Mouse (Mus musculus) fibroblast of lung, adult 2 months (primary cell): ENCODE measurements around the gene Zbtb1.

Experiments
- DNase-seq: peaks from one replicate; pipeline ENCODE4 v3.0.0-alpha.2; 2011; ENCODE audit warnings: low read depth

Zbtb1 gene

DNA sequence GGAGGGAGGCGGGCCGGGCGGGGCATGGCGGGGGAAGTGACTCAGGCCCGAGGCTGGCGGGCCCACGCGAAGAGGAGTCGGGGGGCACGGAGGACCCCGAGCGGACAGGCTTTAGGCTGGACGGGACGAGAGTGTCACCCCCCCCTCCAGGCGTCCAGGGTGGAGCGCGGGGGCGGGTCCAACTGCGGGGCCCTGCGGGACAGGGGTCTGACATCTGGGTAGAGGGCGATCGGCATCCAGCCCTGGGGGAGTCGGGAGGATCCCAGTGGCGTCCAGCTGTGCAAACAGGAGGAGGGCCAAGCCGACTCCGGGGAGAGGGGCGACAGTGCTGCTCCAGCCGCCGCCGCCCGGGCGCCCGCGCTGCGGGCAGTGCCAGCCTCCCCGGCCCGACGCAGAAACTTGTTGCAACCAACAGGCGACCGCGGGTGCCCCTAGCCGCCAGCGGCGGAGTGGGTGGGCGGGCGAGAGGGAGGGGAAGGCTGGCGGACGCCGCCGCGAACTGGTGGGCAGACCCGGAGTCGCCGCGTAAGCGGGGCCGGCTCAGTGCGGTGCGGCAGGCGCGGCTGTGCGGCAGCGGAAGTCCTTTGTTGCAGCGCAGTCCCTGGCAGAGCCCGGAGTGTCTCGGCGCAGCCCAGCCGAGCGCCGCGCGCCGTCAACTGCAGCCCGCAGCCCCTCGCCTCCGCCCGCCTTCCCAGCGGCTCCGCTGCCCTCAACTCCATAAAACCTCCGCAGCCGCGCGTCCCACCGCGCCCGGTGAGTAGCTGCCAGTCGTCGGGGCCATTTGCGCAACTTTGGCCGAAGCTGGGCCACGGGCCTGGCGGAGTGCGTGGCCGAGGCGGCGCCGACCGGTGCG lies at the start of gene Zbtb1:
Gene Zbtb1 (plus strand): TSS at position 289 of the 853 bp plus-strand sequence.
- no peak for DNase-seq

DNA sequence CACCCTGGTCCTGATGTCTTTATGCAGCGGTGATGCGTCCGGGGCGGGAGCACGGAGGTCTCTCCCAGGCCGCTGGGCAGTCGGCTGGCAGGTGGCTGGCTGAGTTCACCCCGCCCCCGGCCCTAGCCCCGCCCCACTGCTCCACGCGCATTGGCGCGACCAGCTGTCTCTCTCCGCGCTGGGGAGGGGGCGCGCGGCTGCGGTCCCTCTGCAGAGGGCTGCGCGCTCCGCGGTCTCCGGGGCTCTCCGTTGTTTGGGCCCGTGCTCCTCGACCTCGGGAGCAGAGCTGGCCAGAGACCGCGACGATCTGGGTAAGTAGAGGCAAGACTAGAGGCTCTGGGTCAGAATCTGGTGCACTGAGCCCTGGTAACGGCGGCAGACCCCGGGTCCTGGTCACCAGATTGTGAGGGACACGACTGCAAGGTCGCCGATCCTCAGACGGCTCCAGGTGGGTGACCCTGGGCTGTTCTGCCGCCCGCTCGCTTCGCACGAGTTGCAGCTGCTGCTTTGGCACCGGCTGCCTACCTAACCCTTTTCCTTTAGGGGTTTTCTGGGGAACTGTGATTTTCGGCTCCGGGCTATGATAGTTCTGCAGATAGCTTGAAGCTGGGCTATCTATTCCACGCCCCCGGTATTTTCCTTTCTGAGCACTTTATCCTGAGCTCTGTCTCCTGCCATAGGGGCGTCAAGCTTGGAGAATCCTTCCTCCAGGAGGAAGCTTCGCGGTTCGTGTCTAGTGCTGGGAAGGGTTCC lies 45.2 kb upstream of the Zbtb1 start, which contains the start of gene Akap5:
Gene Akap5 (plus strand): TSS at position 213 of the 753 bp plus-strand sequence.
- DNase-seq = no peak

DNA sequence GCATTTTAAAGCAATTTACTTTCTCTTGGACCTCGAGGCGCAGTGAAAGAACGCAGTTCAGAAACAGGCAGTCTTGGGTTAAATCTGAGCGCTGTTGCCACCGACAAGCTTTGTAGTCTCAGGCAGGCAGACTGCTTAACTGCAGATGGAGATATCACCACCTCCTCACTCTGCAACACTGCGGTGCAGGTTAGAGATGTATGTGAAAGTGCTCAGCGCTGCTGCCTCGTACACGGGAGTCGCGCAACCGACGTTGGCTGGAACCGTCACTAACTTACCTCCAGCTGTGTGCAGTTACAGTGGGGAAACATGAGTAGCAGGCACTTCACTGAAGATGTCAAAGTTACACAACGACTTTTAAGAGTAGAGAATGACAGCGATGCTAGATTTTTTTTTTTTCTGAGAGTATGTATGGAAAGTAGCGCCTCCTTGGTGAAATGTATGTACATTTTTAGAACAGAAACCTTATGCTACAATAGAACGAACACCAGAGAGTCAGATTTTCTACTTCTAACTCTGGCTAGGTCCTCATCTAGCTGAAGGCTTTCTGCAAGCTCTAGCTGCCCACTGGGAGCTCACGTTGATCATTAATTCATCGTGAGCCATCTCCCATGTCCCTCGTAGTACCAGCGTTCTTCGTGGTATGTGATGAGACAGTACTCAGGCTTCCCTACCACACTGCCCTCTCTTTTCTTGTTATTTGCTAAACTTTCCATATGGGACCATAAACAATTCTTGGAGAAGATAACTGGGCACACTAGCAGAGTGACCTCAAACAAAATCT lies 43.4 kb upstream of the Zbtb1 start:
- no peak for DNase-seq

DNA sequence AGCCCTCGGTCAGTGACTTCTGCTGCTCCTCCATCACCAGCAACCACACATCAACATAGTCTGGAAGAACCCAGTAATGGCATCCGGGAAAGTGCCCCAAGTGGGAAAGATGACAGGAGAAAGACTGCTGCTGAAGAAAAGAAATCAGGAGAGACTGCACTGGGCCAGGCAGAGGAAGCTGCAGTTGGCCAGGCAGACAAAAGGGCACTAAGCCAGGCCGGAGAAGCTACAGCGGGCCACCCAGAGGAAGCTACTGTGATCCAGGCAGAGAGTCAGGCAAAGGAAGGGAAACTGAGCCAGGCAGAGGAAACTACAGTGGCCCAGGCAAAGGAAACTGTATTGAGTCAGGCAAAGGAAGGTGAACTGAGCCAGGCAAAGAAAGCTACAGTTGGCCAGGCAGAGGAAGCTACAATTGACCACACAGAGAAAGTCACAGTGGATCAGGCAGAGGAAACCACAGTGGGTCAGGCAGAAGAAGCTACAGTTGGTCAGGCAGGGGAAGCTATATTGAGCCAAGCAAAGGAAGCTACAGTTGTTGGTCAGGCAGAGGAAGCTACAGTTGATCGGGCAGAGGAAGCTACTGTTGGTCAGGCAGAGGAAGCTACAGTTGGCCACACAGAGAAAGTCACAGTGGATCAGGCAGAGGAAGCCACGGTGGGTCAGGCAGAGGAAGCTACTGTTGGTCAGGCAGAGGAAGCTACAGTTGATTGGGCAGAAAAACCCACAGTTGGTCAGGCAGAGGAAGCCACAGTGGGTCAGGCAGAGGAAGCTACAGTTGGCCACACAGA lies 41.3 kb upstream of the Zbtb1 start:
- DNase-seq = no peak

DNA sequence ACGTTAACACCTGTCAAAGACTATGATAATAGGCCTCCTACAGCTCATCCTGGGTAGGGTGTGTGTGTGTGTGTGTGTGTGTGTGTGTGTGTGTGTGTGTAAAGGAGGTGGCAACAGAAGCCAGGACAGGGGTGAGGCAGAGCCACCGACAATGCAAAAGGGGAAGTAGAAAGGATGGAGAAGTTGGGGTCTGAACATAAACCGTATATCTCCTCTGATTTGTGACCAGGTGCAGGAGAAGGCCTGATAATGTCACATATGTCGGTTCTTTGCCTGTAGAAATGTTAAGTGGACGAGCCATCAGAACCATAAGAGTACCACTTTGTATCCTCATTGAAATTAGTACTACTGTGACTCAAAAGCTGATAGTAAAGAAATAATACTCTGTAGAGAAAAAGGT lies 36.4 kb upstream of the Zbtb1 start:
- DNase-seq = no peak

DNA sequence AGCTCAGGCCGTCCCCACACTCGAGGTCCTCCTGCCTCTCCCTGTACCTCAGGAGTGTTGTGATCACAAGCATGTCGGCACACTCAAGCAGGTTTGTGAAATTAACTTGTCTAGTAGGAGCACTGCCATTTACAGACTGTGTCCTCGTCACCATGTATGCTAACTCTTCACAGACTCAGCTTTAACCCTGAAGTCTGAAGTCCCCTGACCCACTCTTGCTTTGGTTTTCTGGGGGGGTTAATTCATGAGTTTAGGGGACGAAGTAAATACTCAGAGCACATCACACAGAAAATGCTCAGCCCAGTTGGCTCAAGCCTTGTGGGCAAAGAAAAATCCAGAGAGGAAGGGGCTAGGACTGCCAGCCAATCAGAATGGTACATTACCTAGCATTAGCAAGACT lies 34.4 kb upstream of the Zbtb1 start:
- no peak for DNase-seq

DNA sequence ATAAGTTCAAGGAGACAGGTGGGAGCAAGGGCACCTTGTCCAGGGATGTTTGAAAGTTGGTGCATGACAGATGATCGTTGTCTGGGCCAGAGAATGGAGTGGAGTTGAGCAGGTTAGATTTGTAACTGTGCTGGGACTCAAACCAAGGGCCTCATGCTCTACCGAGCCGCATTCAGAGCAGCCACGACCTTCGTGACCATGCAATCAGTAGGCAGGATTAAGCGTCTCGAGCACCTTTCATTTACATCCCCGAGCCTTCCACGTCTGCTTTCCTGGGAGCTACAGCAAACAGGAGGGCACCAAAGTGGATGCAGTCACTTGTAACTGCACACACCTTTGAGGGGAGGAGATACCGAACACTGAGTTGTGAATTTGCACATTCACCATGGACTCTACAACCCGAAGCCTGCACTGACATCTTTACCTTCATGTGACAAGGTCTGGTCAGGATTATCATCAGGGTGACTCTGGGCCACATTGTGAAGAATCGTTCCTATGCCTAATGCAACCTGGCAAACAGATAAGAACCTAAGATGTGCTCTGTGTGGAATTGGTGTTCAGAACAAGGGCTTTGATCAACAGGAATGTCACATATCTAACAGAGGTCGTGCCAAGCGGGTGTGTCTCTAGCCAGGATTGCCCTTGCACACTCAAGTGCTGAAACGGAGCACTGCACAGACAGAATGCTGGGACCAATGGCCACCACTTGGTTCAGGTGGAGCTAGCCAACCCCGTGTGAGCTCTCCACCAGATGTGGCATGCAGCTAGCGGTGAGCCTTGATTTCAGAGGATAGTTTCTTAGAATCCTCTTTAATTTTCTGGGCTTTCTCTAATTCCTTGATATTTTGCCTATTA lies 33.7 kb upstream of the Zbtb1 start:
- DNase-seq = no peak

DNA sequence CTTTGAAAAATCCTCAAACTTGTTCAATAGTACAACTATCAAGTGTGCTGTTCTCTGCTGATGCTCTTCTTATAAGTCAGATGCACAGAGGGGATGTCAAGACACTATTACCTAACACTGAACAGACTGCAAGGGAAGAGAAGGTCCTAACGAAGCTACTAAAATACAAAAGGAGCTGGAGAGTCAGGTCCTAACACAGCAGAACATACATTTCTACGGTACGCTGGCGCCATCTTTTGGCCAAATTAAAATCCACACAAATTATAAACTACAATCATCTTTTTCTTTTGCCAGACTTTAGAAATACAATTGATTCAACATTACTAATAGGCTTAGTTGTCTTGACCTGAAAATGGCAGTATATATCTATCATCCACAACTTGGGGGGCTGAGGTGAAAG lies 29.0 kb upstream of the Zbtb1 start:
- peak; percentile 36 for DNase-seq

DNA sequence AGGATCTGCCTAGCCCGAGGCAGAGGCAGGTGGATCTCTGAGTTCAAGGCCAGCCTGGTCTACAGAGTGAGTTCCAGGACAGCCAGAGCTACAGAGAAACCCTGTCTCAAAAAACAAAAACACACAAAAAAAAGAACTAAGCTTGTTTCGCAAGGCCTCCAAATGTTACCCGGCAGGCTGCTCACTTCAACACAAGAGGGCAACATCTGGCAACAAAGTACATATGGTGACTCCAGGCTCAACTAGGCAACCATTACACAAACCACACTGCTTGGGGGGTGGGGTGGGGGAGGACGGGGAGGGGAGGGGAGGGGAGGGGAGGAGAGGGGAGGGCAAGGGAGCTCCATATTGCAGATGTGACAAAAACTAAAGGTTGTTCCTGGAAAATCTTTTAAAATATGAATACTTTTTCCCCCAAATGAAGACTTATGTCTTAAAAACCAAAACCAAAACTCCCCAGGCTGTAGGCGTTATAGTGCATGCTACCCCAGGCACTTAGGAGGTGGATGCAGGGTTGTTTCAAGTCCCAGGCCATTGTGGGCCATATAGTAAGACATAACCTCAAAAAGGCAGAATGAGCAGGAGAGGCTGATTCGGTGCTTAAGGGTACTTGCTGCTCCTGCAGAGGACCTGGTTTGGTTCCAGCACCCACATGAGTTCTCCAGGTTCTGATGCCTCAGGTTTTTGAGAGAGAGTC lies 24.2 kb upstream of the Zbtb1 start:
- DNase-seq = peak; percentile 49

DNA sequence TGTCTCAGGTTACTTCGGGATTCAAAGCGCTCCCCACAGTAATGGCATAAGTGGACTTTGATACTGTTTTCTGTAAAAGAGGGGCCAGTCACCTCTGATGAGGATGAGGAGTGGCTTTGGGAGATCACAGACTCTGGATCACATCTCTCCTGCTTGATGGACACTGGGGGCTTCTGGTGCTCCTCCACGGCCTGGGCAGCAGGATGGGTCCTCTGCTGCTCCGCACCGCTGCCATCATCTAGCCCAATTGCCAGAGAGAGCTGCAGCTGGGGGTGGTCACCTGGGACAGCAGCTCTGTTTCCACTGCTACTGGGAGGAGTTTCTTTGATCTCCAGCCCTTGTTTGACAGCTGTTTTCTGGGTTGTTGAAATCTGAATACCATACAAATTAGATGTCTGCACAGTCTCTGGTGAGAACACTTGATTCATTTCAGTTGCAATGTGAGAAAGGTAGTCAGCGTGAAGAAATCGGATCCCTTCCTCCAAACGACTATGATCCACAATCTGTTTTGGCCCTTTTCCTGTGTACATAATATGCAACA lies 20.3 kb upstream of the Zbtb1 start:
- DNase-seq = no peak

DNA sequence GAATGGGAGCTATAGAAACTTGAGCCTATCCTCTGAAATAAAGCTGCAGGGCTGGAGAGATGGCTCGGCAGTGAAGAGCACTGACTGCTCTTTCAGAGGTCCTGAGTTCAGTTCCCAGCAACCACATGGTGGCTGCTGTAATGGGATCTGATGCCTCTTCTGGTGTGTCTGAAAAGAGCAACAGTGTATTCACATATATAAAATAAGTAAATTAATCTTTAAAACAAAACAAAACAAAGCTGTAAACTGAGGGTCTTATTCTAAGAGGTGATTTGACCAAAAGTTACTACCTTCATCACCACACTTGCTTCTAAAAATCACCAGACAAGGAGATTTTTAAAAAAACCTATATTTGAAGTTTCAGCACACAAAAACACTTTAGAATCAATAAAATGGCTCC lies 9.2 kb upstream of the Zbtb1 start:
- no peak for DNase-seq

DNA sequence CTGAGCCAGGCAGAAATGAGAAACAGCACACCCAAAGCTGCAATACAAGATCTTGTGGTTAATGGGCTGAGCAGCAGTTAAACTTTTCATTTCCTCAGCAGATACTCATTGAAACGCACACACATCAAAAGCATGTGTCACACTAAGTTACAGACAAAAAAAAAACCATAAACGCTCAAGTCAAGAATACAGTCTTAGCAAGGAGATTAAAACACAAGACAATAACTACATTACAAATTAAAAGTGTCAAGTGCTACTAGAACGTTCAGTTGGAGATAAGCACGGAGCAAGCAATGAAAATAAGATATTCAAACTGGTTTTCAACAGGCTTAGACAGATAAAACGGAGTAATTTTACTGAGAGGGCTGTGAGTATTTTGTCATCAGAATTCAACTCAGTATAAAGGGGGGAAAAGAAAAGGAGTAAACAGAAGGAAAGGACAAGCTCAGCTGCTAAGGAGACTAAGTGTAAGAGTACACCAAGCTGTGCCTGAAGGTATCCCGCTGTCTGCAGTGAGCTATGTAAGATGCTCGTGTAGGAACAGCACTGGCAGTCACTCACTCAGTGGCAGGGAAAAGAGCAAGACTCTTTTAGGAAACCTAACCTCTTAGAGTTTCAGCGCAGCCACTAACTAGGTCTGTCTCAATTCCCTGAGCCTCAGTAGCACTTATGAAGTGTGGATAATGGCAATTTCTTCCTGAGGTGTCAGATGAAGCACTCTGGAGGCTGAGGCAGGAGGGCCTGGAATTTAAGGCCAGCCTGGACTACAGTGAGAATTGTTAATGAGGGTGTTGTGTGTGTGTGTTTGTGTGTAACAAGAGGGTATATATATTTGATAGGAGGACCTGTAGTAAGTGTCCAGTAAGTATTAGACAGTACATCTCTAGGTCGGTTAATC lies 8.4 kb upstream of the Zbtb1 start:
- DNase-seq = no peak

DNA sequence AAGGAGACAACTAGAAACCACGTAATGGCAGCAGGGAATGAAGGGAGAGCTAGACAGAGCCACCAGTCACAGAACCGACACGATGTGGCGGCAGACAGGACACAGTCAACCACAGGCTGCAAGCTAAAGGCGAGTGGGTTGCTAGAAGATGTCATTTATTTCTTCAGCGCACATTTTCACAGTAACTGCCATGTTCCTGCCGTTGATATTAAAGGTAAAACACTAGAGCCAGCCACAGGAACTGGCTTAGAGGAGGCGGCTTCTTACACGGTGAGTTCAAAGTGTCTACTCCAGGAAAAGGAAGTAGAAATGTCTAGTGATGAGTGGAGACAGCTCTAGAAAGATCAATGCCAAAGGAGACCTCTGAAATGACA lies 7.8 kb upstream of the Zbtb1 start:
- no peak for DNase-seq

DNA sequence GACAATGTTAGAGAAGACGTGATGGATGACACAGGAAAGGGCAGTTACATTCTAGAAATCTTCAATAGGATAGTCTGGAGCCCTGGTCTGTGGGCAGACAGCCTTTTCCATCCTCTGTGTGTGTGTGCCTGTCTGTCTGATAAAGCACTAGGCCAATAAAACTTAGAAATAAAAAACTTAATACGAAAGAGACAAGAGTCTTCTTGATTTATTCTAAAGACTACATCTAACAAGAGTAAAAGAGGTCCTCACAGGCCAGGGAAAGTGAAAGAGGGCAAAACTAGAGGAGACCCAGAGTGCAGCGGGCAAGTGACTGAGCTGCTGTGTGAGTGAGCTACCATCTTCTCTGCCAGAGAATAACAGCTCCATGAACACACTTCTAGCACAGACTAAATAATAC lies 3.8 kb upstream of the Zbtb1 start:
- DNase-seq = no peak

DNA sequence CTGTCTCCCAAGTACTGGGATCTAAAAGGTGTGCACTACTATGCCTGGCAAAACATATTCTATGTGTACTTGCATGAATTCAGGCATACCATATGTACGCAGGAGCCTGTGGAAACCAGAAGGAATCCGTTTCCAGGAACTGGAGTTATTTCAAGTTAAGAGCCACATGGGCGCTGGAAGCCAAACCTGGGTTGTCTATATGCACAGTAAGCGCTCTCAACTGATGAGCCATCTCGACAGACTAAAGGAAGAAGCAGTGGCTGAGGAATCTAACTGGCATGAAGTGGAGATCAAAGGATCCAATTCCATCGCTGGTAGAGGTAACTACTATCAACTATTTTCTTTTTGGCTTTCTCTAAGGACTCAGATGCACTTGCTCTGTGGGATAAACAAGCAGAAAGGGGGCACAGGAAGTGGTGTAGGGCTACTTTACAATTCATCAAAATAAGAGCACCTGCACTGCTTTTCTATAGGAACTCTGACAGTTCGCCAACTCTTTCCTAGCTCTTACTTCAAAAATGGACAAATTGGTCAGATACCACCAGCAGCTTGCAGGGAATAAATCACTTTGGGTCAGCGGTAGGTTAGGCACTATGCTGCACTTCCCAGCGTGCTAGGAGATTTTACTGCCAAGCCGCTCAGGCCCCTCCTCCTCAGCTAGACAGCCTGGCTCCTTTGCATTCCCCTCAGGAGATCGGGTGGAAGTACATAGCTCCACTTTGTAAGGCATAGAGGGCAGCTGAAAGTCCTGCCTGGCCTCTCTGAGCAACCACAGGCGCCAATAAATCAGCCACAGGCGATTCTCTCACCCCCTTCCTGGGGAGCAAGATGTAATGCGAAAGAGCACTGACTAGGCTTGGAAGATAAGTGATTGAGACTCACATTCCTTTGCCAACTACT lies 2.7 kb upstream of the Zbtb1 start:
- DNase-seq = no peak

DNA sequence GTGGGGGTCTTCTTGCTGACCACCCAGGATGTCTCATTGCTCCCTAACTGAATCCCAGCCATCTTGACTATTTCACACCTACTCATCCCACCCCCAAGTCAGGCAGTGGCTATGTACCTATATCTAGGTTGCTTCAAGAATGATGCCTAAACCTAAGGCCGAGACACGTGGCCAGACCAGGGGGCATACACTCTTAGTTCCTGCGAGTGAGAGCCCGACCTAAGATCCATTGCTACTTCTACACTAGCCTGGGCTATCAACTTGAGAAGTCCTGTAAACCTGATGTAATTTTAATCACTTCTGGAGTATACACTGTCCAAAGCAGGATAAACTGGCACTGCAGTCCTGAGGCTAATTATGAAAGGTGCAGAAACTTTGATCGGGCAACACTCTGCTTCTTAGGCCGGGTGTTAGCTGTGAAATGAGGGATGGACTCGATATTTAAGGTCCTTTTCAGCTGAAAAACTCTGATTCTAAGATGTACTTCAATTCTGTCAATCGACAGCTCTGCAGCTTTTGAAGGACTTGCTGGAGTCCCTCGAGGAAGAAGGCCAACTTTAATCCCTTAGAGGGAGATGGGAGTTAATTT lies 1.8 kb upstream of the Zbtb1 start:
- DNase-seq = no peak

DNA sequence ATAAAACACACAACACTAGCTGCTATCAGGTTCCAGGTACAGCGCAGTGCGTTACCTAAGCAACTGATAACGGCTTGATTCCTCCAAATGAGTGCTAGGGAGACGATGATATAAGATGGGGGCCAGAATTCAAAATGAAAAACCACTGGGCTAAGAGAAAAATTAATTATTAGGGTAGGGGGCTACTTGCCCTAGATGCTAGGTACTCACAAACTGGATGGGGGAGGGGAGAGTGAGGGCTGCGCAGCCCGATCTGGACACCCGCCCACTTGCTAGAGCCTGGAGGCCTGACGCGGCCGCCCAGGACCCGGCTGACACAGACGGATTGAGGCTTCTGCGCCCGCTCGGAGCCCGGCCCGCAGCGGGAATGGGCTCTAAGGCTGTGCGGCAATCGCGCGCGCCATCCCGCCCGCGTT lies 1.3 kb upstream of the Zbtb1 start:
- DNase-seq = no peak
